Mouse (Mus musculus) limb, embryonic 13.5 days (tissue): ENCODE data around the gene Wfikkn2. TPM values are rescaled to one million over a fixed set of nuclear protein-coding genes. Genes with fewer than 3 reads are reported as not detected.

Experiments used
- ATAC-seq: fragments of 200-750 bp; cut with Nextera tagmentation; 2 replicates; pipeline ENCODE4 v1.8.0; 2017; ENCODE audit warnings: low read depth, moderate number of reproducible peaks, moderate TSS enrichment; ENCODE audit not compliant: low FRiP score
- H3K27ac ChIP-seq: fragments of 300-500 bp; sonication (generic); 2 replicates; pipeline ENCODE4 v1.5.1; 2015; ENCODE audit warnings: inconsistent platforms, mild to moderate bottlenecking, moderate library complexity
- H3K27me3 ChIP-seq: fragments of 300-500 bp; sonication (generic); 2 replicates; pipeline ENCODE4 v1.6.1; 2015; ENCODE audit warnings: mild to moderate bottlenecking, inconsistent platforms
- H3K36me3 ChIP-seq: fragments of 300-500 bp; sonication (generic); 2 replicates; pipeline ENCODE4 v1.6.1; 2015; ENCODE audit warnings: inconsistent platforms, mild to moderate bottlenecking, moderate library complexity
- H3K4me1 ChIP-seq: fragments of 300-500 bp; sonication (generic); 2 replicates; pipeline ENCODE4 v1.6.1; 2015; ENCODE audit warnings: inconsistent platforms
- H3K4me2 ChIP-seq: fragments of 300-500 bp; sonication (generic); replicated peaks from 2 replicates; pipeline ENCODE4 v1.6.1; 2015; ENCODE audit warnings: inconsistent platforms, mild to moderate bottlenecking, moderate library complexity
- H3K4me3 ChIP-seq: fragments of 300-500 bp; sonication (generic); 2 replicates; pipeline ENCODE4 v1.5.1; 2015; ENCODE audit warnings: moderate library complexity, mild to moderate bottlenecking, inconsistent platforms
- H3K9ac ChIP-seq: fragments of 300-500 bp; sonication (generic); 2 replicates; pipeline ENCODE4 v1.6.1; 2015; ENCODE audit warnings: mild to moderate bottlenecking, inconsistent platforms
- H3K9me3 ChIP-seq: fragments of 300-500 bp; sonication (generic); 2 replicates; pipeline ENCODE4 v1.6.1; 2016; ENCODE audit warnings: inconsistent platforms
- WGBS: fragments of 180-500 bp; shearing (Covaris S2); methylation state at CpG from one replicate; pipeline ENCODE4 v1.1.7; 2015; 5-methylcytosine and 5-hydroxymethylcytosine counted together
- polyA plus RNA-seq: library from polyadenylated mRNA; unstranded; fragments of >200 nt; fragmentation: Nextera tagmentation; extraction: Ambion mirVana; gene quantifications from 2 replicates; pipeline ENCODE4 v1.2.1, GENCODE M21; 2015

Gene Wfikkn2
- polyA plus RNA-seq = 15.0 and 17.6 TPM in 2 replicates

DNA sequence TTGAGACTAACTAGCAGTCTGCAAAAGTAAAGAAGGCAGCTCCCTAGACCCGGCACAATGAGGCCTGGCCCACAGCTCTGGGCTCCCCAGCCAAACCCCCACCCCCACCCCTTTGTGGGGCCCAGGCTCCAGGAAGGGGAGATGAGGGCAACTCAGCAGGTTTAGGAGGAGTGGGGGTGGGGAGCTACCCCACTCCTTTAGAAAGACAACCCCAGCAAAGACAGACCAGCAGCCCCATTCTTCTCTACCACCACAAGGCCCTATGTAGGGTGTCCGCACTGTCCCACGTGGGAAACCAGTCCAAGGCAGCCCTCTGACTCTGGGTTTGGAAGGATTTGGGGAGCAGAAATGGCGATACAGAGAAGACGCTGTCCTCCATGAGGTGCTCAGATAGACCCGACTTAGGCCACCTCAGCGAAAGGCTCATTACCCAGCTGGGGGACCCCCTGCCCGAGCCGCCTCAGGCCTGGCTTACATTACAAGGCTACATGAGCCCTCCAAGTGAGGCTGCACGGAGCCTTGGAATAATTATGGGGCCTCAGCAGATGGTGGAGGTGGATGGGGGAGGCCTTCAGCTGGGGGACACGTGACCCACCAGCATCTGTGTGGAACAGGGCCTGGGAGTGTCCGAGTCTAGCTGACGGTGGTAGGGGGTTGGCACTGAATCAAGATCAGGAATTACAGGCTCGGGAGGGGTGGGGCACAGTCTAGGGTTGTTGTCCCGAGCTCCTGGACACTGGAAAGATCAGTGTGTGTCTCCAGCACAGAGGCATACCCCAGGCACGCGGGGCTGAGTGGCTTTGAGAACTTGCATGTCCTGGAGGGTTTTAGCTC lies at the start of gene Wfikkn2:
TSS of gene Wfikkn2 (minus strand) at position 51 of the 834 bp plus-strand sequence.
- WGBS = 16% methylated on average over 17 of the region's 17 CpGs
- peak within 1 kb of the TSS; percentile 16; the same call in 1 of the 2 replicates for H3K4me3 ChIP-seq
- H3K9ac ChIP-seq = peak within 1 kb of the TSS; percentile 45

DNA sequence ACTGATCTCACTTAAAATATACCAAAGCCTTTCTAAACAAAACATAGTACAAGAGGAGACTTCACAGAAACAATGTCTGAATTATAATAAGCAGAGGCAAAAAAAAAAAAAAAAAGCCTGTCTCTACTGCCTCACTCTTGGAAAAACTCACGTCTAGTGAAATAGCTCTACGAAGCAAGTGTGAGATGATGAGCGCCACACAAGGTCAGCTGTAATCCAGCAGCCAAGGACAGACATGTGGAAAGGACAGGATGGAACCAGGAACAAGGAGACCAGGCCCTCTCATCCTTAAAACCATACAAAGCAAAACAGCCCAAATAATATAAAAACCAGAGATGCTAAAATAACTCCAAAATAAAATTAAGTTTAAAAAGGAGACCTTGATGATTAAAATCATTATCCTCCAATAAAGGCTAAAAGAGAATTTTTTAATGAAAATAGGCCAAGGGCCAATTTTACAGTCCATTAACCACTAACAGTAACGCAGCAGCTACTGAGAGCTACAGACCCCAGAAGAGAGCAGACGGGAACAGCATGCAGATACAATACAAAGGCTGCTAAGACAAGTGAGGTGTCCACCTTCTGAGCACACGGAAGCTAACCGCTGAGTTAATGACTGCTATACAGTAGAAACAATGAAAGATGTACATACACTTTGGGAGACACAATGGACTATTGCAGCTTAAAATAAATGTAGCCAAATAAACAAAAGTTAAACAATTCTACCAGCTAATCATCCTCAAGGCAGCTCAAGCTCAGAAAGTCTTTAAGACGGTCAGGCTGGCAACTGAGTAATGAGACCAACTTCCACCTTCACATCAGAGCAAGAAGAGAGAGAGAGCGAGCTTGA lies 49.4 kb upstream of the Wfikkn2 start:
- H3K4me2 ChIP-seq = no peak overlapping the region
- H3K4me1 ChIP-seq = no peaks in the 10 kb centered on the region
- no peak overlapping the region for H3K4me3 ChIP-seq
- H3K27ac ChIP-seq = no peak overlapping the region
- H3K9ac ChIP-seq = no peak overlapping the region
- no peaks in the 10 kb centered on the region for H3K9me3 ChIP-seq
- ATAC-seq = no peak
- 87% methylated on average over 9 of the region's 9 CpGs for WGBS
- H3K36me3 ChIP-seq = peaks cover 86% of the 10 kb centered on the region
- H3K27me3 ChIP-seq = no peaks in the 10 kb centered on the region

More for the DNA sequence above, at the start of gene Wfikkn2:
- H3K27me3 ChIP-seq = no peaks in the 10 kb centered on the region
- no peaks in the 10 kb centered on the region for H3K9me3 ChIP-seq
- ATAC-seq = peak; percentile 93
- peaks cover 70% of the 10 kb centered on the region for H3K4me1 ChIP-seq
- no peaks in the 10 kb centered on the region for H3K36me3 ChIP-seq
- peak within 1 kb of the TSS; percentile 97 for H3K27ac ChIP-seq
- peak within 1 kb of the TSS; percentile 69 for H3K4me2 ChIP-seq

DNA sequence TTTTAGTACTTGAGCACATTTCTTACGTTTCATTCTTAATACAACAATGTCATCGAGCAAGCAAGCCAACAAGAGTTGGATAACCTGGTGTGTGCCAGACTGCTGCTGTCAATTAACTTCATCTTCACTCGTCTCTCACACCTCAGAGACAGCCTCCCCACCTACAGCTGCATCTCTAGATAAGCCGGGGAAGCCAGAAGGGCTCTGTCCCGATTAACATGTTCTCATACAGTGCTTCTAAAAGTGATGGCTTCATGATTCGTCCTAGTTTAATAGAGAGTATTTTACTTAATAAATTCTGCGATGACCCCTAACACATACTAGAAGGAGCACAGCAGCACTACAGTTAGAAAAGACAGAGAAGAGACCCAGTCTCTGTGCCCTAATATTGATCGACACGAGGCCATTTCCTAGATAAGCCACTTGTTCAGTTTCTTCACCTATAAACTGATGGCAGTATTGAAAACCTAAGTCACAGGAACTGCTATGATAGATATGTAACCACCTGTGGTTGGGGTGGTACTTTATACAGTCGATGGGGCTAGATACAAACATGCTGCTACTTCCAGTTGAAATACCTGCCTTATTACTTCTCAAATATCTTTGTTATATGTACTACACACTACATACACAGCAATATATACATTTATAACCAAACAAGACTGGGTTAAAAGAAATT lies 44.4 kb upstream of the Wfikkn2 start:
- Histone ChIP-seq H3K36me3 (peaks cover 88% of the 10 kb centered on the region), H3K27ac (no peak overlapping the region), H3K4me3 (no peak overlapping the region), H3K4me1 (no peaks in the 10 kb centered on the region), H3K4me2 (no peak overlapping the region), H3K9ac (no peak overlapping the region), H3K27me3 (no peaks in the 10 kb centered on the region), H3K9me3 (no peaks in the 10 kb centered on the region)
- 89% methylated on average over 10 of the region's 10 CpGs for WGBS
- ATAC-seq = no peak

DNA sequence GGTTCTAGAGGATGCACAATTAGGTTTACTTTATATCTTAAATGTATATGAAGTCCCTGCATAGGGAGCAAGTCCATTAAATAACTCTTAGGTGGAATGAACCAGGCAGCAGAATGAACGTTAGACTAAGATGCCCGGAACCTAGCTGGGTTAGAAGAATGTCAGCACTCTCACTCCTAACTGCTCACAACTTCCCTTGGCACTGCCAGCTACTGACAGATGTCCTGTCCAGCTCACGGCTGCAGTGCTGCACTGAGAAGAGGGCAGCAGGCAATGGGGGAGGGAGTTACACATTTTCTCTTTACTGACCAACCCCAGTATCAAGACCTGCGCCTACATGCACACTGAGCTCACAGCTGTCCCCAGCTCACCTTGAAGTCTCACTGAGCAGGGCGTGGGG lies 41.3 kb upstream of the Wfikkn2 start:
- H3K9me3 ChIP-seq = no peaks in the 10 kb centered on the region
- 93% methylated on average over 5 of the region's 5 CpGs for WGBS
- H3K36me3 ChIP-seq = peaks cover 82% of the 10 kb centered on the region
- no peak overlapping the region for H3K4me2 ChIP-seq
- H3K27ac ChIP-seq = no peak overlapping the region
- H3K4me1 ChIP-seq = no peaks in the 10 kb centered on the region
- no peak overlapping the region for H3K9ac ChIP-seq
- H3K27me3 ChIP-seq = no peaks in the 10 kb centered on the region
- ATAC-seq = no peak
- H3K4me3 ChIP-seq = no peak overlapping the region

DNA sequence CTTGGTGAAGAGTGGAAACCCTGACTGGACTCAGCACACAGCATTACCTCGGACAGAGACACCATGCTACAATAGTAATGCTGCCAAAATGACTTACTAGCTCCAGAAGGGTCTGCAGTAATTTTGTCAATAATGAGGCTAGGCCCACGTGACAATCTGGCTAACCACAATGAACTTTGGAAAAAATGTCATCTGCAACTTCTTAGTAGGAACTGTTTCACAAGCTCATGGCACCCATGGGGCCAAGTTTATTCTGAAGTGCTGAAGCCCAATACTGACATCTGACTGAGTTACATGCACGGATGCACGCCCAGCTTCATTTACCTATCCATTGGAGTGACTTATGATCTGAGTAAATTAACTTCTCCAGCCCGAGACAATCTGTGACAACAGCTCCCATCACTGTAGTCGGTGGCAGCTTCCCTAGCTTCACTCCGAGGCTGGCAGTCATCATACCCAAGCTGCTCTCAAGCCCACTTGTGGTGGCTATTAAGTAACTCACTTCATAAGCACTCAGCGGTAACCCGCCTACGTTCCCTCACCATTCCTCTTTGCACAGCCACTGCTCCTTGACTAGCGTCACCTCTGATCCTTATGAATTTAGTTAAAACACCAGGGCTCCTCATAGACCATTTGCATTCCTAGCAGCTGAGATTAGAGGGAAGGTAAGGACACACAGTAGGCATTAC lies 40.2 kb upstream of the Wfikkn2 start:
- ATAC-seq = no peak
- no peak overlapping the region for H3K4me3 ChIP-seq
- H3K9ac ChIP-seq = no peak overlapping the region
- H3K27me3 ChIP-seq = no peaks in the 10 kb centered on the region
- H3K27ac ChIP-seq = no peak overlapping the region
- H3K4me2 ChIP-seq = no peak overlapping the region
- 87% methylated on average over 11 of the region's 11 CpGs for WGBS
- no peaks in the 10 kb centered on the region for H3K9me3 ChIP-seq
- H3K4me1 ChIP-seq = peaks cover 3% of the 10 kb centered on the region; the same call in 1 of the 2 replicates
- peaks cover 74% of the 10 kb centered on the region for H3K36me3 ChIP-seq

DNA sequence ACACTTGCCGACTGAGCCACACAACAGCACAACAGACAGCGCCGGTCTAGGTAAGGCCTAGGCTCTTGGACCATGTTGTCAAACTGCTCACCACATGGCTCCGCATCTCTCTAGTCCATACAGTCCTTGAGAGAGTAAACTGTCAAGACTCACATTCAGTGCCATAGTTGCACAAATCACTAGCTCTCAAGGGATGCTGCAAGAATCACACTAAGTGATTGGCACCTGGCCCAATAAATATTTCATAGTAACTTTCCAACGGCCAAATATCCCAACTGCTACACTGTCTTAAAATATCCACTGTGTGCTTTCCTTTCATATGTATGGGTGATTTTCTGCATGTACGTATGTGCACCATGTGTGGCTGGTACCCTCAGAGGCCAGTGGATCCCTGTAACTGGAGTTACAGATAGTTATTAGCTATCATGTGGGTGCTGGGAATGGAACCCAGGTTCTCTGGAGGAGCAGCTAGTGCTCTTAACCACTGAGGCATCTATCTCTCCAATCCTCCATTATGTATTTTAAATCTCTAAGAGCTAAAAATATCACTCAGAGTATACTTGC lies 37.8 kb upstream of the Wfikkn2 start:
- ATAC-seq = no peak
- H3K9me3 ChIP-seq = no peaks in the 10 kb centered on the region
- H3K4me1 ChIP-seq = peaks cover 17% of the 10 kb centered on the region
- peaks cover 52% of the 10 kb centered on the region for H3K36me3 ChIP-seq
- no peak overlapping the region for H3K4me3 ChIP-seq
- H3K27me3 ChIP-seq = no peaks in the 10 kb centered on the region
- no peak overlapping the region for H3K9ac ChIP-seq
- no peak overlapping the region for H3K4me2 ChIP-seq
- 90% methylated on average over 6 of the region's 6 CpGs for WGBS
- H3K27ac ChIP-seq = no peak overlapping the region

DNA sequence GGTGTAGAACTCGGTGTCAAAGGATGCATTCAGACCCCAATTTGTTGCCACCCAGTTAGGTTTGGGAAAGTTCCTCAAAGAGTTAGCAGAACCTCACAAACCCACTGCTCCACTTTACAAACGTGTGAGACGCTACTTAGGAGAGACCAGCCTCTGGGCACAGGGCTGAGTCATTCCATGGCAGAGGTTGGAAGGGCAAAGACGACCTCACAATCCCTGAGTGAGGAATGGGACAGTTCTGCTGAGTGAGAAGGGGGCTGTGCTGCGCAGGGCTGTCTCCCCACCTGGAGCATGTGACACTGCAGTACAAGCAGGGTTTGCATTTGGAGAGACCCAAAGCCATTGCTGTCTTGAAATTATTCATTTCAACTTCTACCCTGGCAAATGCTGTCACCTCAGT lies 36.5 kb upstream of the Wfikkn2 start:
- no peak for ATAC-seq
- Histone ChIP-seq H3K9ac (no peak overlapping the region), H3K4me1 (peaks cover 20% of the 10 kb centered on the region), H3K27me3 (no peaks in the 10 kb centered on the region), H3K36me3 (peaks cover 39% of the 10 kb centered on the region), H3K4me3 (no peak overlapping the region), H3K27ac (no peak overlapping the region), H3K9me3 (no peaks in the 10 kb centered on the region), H3K4me2 (no peak overlapping the region)
- WGBS = 57% methylated on average over 5 of the region's 5 CpGs

DNA sequence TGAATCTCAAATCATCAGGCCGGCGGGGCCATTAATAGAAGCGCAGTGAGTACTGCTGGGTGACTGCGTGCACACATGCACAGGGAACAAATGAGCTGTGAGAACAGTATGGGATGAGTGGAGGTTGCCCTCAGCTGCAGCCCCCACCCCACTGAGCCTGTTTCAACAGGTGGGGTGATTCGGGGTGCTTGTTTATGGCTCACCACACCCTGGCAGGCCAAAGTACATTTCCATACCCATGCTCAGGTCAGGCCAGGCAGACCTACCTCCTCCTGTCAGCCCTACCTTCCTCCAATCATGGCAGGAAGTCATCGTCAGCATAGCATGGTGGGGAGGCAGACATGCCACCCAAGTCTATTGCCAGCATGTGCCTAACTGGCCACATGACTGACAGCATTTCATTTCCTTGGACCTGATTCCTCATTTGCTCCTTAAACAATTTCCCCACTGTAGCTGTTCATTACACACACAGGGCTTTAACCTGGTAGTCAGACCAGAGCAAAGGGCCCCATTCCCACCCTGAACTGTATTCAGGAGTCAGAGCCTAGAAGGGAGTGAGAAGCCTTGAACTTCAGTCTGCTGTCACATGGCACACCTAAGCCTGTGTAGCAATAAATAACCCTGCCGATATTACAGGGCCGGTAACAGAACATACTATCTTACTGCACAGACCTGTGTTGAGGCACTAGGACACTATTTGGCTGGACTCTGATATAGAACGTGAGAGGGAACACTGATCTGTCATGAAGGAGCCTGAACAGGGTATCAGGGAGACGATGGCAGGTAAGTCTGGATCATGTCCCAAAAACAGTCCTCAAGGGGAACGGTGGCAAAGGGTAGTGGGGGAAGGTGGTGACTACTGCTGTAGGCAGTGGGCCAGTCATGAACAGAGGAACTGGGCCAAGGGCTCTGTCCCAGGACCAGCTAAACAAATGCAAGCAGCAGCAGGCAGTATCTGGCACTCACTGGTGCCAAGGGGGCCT lies 35.7 kb upstream of the Wfikkn2 start, which contains the start of gene Gm21885:
TSS of gene Gm21885 (plus strand) at position 675 of the 983 bp plus-strand sequence.
- peaks cover 25% of the 10 kb centered on the region for H3K4me1 ChIP-seq
- 82% methylated on average over 11 of the region's 11 CpGs for WGBS
- H3K9ac ChIP-seq = no peak within 1 kb of the TSS
- no peak for ATAC-seq
- H3K27ac ChIP-seq = no peak within 1 kb of the TSS; the same call in 1 of the 2 replicates
- H3K4me3 ChIP-seq = no peak within 1 kb of the TSS
- H3K27me3 ChIP-seq = no peaks in the 10 kb centered on the region
- H3K36me3 ChIP-seq = peaks cover 32% of the 10 kb centered on the region
- no peak within 1 kb of the TSS for H3K4me2 ChIP-seq
- H3K9me3 ChIP-seq = no peaks in the 10 kb centered on the region

DNA sequence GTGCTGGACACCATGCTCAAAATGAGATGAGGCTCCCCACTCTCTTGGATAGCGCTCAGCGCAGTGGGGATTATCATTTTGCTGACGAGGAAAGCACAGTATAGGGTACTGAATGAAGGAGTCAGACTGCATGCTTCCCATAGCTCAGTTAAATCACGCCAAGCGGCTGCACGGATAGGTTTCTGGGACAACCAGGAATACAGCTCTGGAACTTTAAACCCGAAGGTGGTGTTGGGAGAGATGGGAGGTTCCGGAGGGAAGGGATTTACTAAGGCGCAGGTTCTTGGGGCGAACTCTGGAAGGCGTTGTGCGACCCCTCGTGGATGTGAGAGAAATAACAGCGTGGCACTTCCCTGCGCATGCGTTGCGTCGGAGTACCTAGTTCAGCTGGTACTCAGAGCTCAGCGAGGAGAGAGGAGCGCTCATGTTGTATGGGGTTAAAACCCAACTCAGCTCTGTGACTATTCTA lies 31.1 kb upstream of the Wfikkn2 start:
- Histone ChIP-seq H3K4me1 (peaks cover 36% of the 10 kb centered on the region), H3K9me3 (no peaks in the 10 kb centered on the region), H3K4me3 (peak overlapping the region; percentile 40), H3K4me2 (peak overlapping the region; percentile 69), H3K27ac (0 out of 2 replicates have a peak overlapping the region, but pooled peaks have one; percentile 48), H3K27me3 (no peaks in the 10 kb centered on the region), H3K36me3 (no peaks in the 10 kb centered on the region), H3K9ac (peak overlapping the region; percentile 59)
- ATAC-seq = peak; percentile 82
- 7% methylated on average over 20 of the region's 20 CpGs for WGBS

DNA sequence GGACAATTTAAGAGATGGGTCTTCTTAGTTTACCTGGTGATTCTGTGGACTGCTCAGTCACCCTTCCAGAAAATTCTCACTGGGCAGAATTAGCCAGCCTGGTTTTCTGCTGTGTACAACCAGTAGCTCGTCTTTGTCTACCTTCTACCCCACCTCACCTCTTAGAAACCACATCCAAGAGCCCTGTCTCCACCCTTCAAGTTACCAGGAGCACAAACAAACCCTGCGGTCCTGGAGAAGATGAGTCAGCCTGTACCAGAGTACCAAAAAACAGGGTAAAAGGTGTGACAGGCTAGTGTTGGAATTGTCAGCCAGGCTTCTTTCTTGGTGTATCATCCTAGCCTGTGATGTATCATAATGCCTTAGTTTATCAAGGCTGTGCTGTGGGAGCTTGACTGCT lies 29.9 kb upstream of the Wfikkn2 start:
- no peak overlapping the region for H3K27ac ChIP-seq
- H3K27me3 ChIP-seq = no peaks in the 10 kb centered on the region
- no peak overlapping the region for H3K9ac ChIP-seq
- no peaks in the 10 kb centered on the region for H3K9me3 ChIP-seq
- ATAC-seq = no peak
- H3K4me1 ChIP-seq = peaks cover 36% of the 10 kb centered on the region
- no peaks in the 10 kb centered on the region for H3K36me3 ChIP-seq
- H3K4me2 ChIP-seq = no peak overlapping the region
- WGBS = 83% methylated on average over 2 of the region's 2 CpGs
- no peak overlapping the region for H3K4me3 ChIP-seq
